Mouse (Mus musculus): ENCODE results near the gene Zfp428. TPM values are rescaled to one million over a fixed set of nuclear protein-coding genes. Genes with fewer than 3 reads are reported as not detected.

Gene Zfp428
- not detected in 2 replicates for total RNA-seq (2015; ENCODE audit: low replicate concordance)
- not detected in 2 replicates for total RNA-seq (2017; ENCODE audit: low replicate concordance)

GRCm38 (mm10) chr7:24506838-24507725 lies at the start of gene Zfp428:
TSS of gene Zfp428 (plus strand) at chr7:24507006.
- peak; percentile 61; the same call in 1 of the 2 replicates for ATAC-seq (replicated peaks; ENCODE audit: low FRiP score, poor library complexity, severe bottlenecking)

- no peak for ATAC-seq (replicated peaks; ENCODE audit: low FRiP score, poor library complexity, severe bottlenecking)
Measured at GRCm38 (mm10) chr7:24457726-24458370, 49.0 kb upstream of the Zfp428 start.

- no peak for ATAC-seq (replicated peaks; ENCODE audit: low FRiP score, poor library complexity, severe bottlenecking)
Measured at GRCm38 (mm10) chr7:24459440-24459839, 47.4 kb upstream of the Zfp428 start.

- ATAC-seq (replicated peaks; ENCODE audit: low FRiP score, poor library complexity, severe bottlenecking) = no peak
Measured at GRCm38 (mm10) chr7:24459843-24460242, 47.0 kb upstream of the Zfp428 start.

- no peak for ATAC-seq (replicated peaks; ENCODE audit: low FRiP score, poor library complexity, severe bottlenecking)
Measured at GRCm38 (mm10) chr7:24461376-24462051, 45.3 kb upstream of the Zfp428 start.

GRCm38 (mm10) chr7:24462388-24463319 lies 44.2 kb upstream of the Zfp428 start, which contains the start of gene Plaur:
TSS of gene Plaur (plus strand) at chr7:24462484.
- ATAC-seq (replicated peaks; ENCODE audit: low FRiP score, poor library complexity, severe bottlenecking) = no peak

- ATAC-seq (replicated peaks; ENCODE audit: low FRiP score, poor library complexity, severe bottlenecking) = no peak
Measured at GRCm38 (mm10) chr7:24466835-24467234, 40.0 kb upstream of the Zfp428 start.

GRCm38 (mm10) chr7:24467886-24468285 lies 38.9 kb upstream of the Zfp428 start:
- no peak for ATAC-seq (replicated peaks; ENCODE audit: low FRiP score, poor library complexity, severe bottlenecking)

GRCm38 (mm10) chr7:24469126-24469525 lies 37.7 kb upstream of the Zfp428 start:
- no peak for ATAC-seq (replicated peaks; ENCODE audit: low FRiP score, poor library complexity, severe bottlenecking)

GRCm38 (mm10) chr7:24470356-24470755 lies 36.5 kb upstream of the Zfp428 start:
- ATAC-seq (replicated peaks; ENCODE audit: low FRiP score, poor library complexity, severe bottlenecking) = no peak

GRCm38 (mm10) chr7:24472442-24472841 lies 34.4 kb upstream of the Zfp428 start:
- no peak for ATAC-seq (replicated peaks; ENCODE audit: low FRiP score, poor library complexity, severe bottlenecking)

GRCm38 (mm10) chr7:24472937-24473336 lies 33.9 kb upstream of the Zfp428 start:
- ATAC-seq (replicated peaks; ENCODE audit: low FRiP score, poor library complexity, severe bottlenecking) = peak; percentile 68; the same call in 1 of the 2 replicates

- ATAC-seq (replicated peaks; ENCODE audit: low FRiP score, poor library complexity, severe bottlenecking) = no peak
Measured at GRCm38 (mm10) chr7:24473913-24474529, 32.8 kb upstream of the Zfp428 start.

GRCm38 (mm10) chr7:24474811-24475506 lies 31.8 kb upstream of the Zfp428 start:
- no peak for ATAC-seq (replicated peaks; ENCODE audit: low FRiP score, poor library complexity, severe bottlenecking)

GRCm38 (mm10) chr7:24476338-24476737 lies 30.5 kb upstream of the Zfp428 start:
- no peak for ATAC-seq (replicated peaks; ENCODE audit: low FRiP score, poor library complexity, severe bottlenecking)

GRCm38 (mm10) chr7:24476856-24477255 lies 29.9 kb upstream of the Zfp428 start:
- ATAC-seq (replicated peaks; ENCODE audit: low FRiP score, poor library complexity, severe bottlenecking) = no peak

GRCm38 (mm10) chr7:24478911-24479310 lies 27.9 kb upstream of the Zfp428 start:
- ATAC-seq (replicated peaks; ENCODE audit: low FRiP score, poor library complexity, severe bottlenecking) = no peak

- ATAC-seq (replicated peaks; ENCODE audit: low FRiP score, poor library complexity, severe bottlenecking) = no peak
Measured at GRCm38 (mm10) chr7:24479685-24480084, 27.1 kb upstream of the Zfp428 start.
